18 mouse cellular contexts compared by ENCODE assay signal in the genomic region with DNA sequence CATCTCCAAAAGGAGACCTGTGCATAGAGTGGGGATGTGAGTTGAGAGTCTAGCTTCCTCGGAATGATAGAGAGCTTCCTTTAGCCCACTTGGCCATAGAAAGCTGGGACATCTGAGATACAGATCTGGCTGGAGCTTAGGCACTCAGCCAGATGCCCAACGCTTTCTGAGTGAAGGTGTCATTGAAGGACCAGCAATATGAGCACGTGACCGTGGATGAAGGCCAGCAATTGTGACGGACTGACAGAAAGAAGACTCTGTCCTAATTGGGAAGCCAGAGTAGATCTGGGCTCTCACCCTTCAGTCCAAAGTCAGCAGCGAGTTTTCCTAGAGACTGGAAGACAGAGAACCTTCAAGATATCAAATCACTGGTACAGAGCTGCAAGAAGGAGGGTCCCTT. TPM values are rescaled to one million over a fixed set of nuclear protein-coding genes. Genes with fewer than 3 reads are reported as not detected.
DNase-seq lines count a peak whose midpoint lies in the region; ATAC-seq and TF ChIP-seq lines count a peak whose summit lies in the region.
"Had no signal": no experiment of that assay in that cellular context is flagged by ENCODE, and none has a peak within 500 bp of the region (broad histone marks: within the 10 kb centered on the region; RNA-seq: fewer than 3 reads in every experiment).

No protein-coding gene starts in this region.

- H3K4me2 ChIP-seq in forebrain, embryonic 15.5 days (replicated peaks): no peak overlapping the region
- no peak overlapping the region for H3K4me2 ChIP-seq in hindbrain, postnatal 0 days (ENCODE audit: low read depth, low read length)
- no peak overlapping the region for H3K4me2 ChIP-seq in hindbrain, embryonic 12.5 days (replicated peaks)
- H3K4me2 ChIP-seq in midbrain, embryonic 13.5 days (replicated peaks): no peak overlapping the region
- no peak overlapping the region for H3K4me2 ChIP-seq in midbrain, embryonic 15.5 days
- H3K4me2 ChIP-seq: forebrain, embryonic 13.5 days; heart, embryonic 12.5 days had no signal

- H3K27ac ChIP-seq in forebrain, embryonic 10.5 days: 0 out of 2 replicates have a peak overlapping the region, but pooled peaks have one; percentile 57
- no peak overlapping the region for H3K27ac ChIP-seq in forebrain, embryonic 15.5 days (replicated peaks)
- H3K27ac ChIP-seq in hindbrain, postnatal 0 days: 0 out of 2 replicates have a peak overlapping the region, but pooled peaks have one; percentile 15
- H3K27ac ChIP-seq in hindbrain, embryonic 12.5 days: no peak overlapping the region
- 0 out of 2 replicates have a peak overlapping the region, but pooled peaks have one; percentile 9 for H3K27ac ChIP-seq in midbrain, embryonic 13.5 days
- no peak overlapping the region for H3K27ac ChIP-seq in midbrain, embryonic 15.5 days
- peak overlapping the region; percentile 27 for H3K27ac ChIP-seq in macrophage
- H3K27ac ChIP-seq: forebrain, embryonic 13.5 days had no signal

- ATAC-seq in forebrain, embryonic 15.5 days (replicated peaks): no peak
- no peak for ATAC-seq in hindbrain, postnatal 0 days
- ATAC-seq in hindbrain, embryonic 12.5 days (ENCODE audit: low FRiP score): no peak
- no peak for ATAC-seq in midbrain, embryonic 13.5 days
- no peak for ATAC-seq in midbrain, embryonic 15.5 days (replicated peaks)
- ATAC-seq: forebrain, embryonic 13.5 days had no signal

- no peak for TF ChIP-seq CTCF in hindbrain, postnatal 0 days (IDR thresholded peaks at IDR 0.05; ENCODE audit: low read depth)

- H3K4me1 ChIP-seq in forebrain, embryonic 10.5 days: peaks cover 32% of the 10 kb centered on the region
- no peaks in the 10 kb centered on the region; the same call in 1 of the 2 replicates for H3K4me1 ChIP-seq in forebrain, embryonic 15.5 days
- H3K4me1 ChIP-seq in hindbrain, postnatal 0 days (ENCODE audit: insufficient read depth, low read length): peaks cover 3% of the 10 kb centered on the region; the same call in 1 of the 2 replicates
- H3K4me1 ChIP-seq in hindbrain, embryonic 12.5 days: peaks cover 10% of the 10 kb centered on the region
- H3K4me1 ChIP-seq in midbrain, embryonic 13.5 days (replicated peaks): peaks cover 6% of the 10 kb centered on the region
- 0 out of 2 replicates have a peak, but pooled peaks cover 6% of the 10 kb centered on the region for H3K4me1 ChIP-seq in midbrain, embryonic 15.5 days

- no peaks in the 10 kb centered on the region for H3K9me3 ChIP-seq in forebrain, embryonic 10.5 days
- no peaks in the 10 kb centered on the region for H3K9me3 ChIP-seq in forebrain, embryonic 15.5 days
- H3K9me3 ChIP-seq in hindbrain, postnatal 0 days (ENCODE audit: low read length): no peaks in the 10 kb centered on the region
- no peaks in the 10 kb centered on the region for H3K9me3 ChIP-seq in hindbrain, embryonic 12.5 days (replicated peaks)
- no peaks in the 10 kb centered on the region for H3K9me3 ChIP-seq in midbrain, embryonic 13.5 days
- H3K9me3 ChIP-seq in midbrain, embryonic 15.5 days: no peaks in the 10 kb centered on the region
- H3K9me3 ChIP-seq: forebrain, embryonic 13.5 days; heart, embryonic 12.5 days; midbrain, embryonic 10.5 days had no signal

- H3K4me3 ChIP-seq in forebrain, embryonic 10.5 days: no peak overlapping the region
- no peak overlapping the region for H3K4me3 ChIP-seq in forebrain, embryonic 15.5 days
- no peak overlapping the region for H3K4me3 ChIP-seq in hindbrain, postnatal 0 days (ENCODE audit: low read length)
- no peak overlapping the region for H3K4me3 ChIP-seq in hindbrain, embryonic 12.5 days
- H3K4me3 ChIP-seq in midbrain, embryonic 13.5 days (replicated peaks): no peak overlapping the region
- no peak overlapping the region for H3K4me3 ChIP-seq in midbrain, embryonic 15.5 days
- no peak overlapping the region for H3K4me3 ChIP-seq in macrophage (ENCODE audit: inconsistent target)
- H3K4me3 ChIP-seq: forebrain, embryonic 13.5 days; heart, embryonic 12.5 days; midbrain, embryonic 10.5 days had no signal

- H3K79me2 ChIP-seq in macrophage (ENCODE audit: inconsistent target): no peaks in the 10 kb centered on the region

- WGBS in forebrain, embryonic 10.5 days: 91% methylated on average over 6 of the region's 6 CpGs
- WGBS in forebrain, embryonic 15.5 days: 84% methylated on average over 6 of the region's 6 CpGs
- WGBS in hindbrain, postnatal 0 days: 81% methylated on average over 6 of the region's 6 CpGs
- 84% methylated on average over 6 of the region's 6 CpGs for WGBS in hindbrain, embryonic 12.5 days
- 92% methylated on average over 6 of the region's 6 CpGs for WGBS in midbrain, embryonic 13.5 days
- WGBS in midbrain, embryonic 15.5 days: 94% methylated on average over 6 of the region's 6 CpGs
- 90% methylated on average over 6 of the region's 6 CpGs for WGBS in macrophage (ENCODE audit: missing documents)

- no peaks in the 10 kb centered on the region for H3K36me3 ChIP-seq in forebrain, embryonic 10.5 days (replicated peaks)
- no peaks in the 10 kb centered on the region for H3K36me3 ChIP-seq in forebrain, embryonic 15.5 days
- H3K36me3 ChIP-seq in hindbrain, postnatal 0 days (ENCODE audit: insufficient read depth, low read length): no peaks in the 10 kb centered on the region
- H3K36me3 ChIP-seq in hindbrain, embryonic 12.5 days: no peaks in the 10 kb centered on the region
- no peaks in the 10 kb centered on the region for H3K36me3 ChIP-seq in midbrain, embryonic 13.5 days
- no peaks in the 10 kb centered on the region for H3K36me3 ChIP-seq in midbrain, embryonic 15.5 days (replicated peaks)
- no peaks in the 10 kb centered on the region for H3K36me3 ChIP-seq in macrophage (ENCODE audit: inconsistent target)
- H3K36me3 ChIP-seq: heart, embryonic 12.5 days; midbrain, embryonic 10.5 days had no signal

- 0 out of 2 replicates have a peak, but pooled peaks cover 9% of the 10 kb centered on the region for H3K27me3 ChIP-seq in forebrain, embryonic 10.5 days (ENCODE audit: poor library complexity, severe bottlenecking)
- no peaks in the 10 kb centered on the region for H3K27me3 ChIP-seq in forebrain, embryonic 15.5 days
- H3K27me3 ChIP-seq in hindbrain, postnatal 0 days (ENCODE audit: insufficient read depth, low read length): no peaks in the 10 kb centered on the region
- H3K27me3 ChIP-seq in hindbrain, embryonic 12.5 days: no peaks in the 10 kb centered on the region
- H3K27me3 ChIP-seq in midbrain, embryonic 13.5 days: no peaks in the 10 kb centered on the region
- H3K27me3 ChIP-seq in midbrain, embryonic 15.5 days (replicated peaks): no peaks in the 10 kb centered on the region
- H3K27me3 ChIP-seq: forebrain, embryonic 13.5 days had no signal

- no peak overlapping the region for H3K9ac ChIP-seq in forebrain, embryonic 15.5 days (replicated peaks)
- no peak overlapping the region for H3K9ac ChIP-seq in hindbrain, postnatal 0 days (replicated peaks; ENCODE audit: low read length)
- no peak overlapping the region for H3K9ac ChIP-seq in hindbrain, embryonic 12.5 days
- no peak overlapping the region for H3K9ac ChIP-seq in midbrain, embryonic 13.5 days (replicated peaks)
- no peak overlapping the region for H3K9ac ChIP-seq in midbrain, embryonic 15.5 days
- H3K9ac ChIP-seq: forebrain, embryonic 13.5 days; heart, embryonic 12.5 days had no signal

- DNase-seq in forebrain, embryonic 10.5 days (ENCODE audit: extremely low spot score, low spot score): no peak
- DNase-seq in hindbrain, postnatal 0 days (ENCODE audit: low spot score): no peak
- DNase-seq in adipocyte (ENCODE audit: low spot score): no peak
- DNase-seq: B cell, adult 2 months; thymus, adult 2 months had no signal

RNA-seq across cellular contexts. Expression of gene Slco2b1, which starts 3.5 kb away (rescaled TPM):
- polyA plus RNA-seq in forebrain, embryonic 10.5 days (2016; fragmentation: Nextera tagmentation; extraction: Ambion mirVana): 1.6 and 2.0 TPM in 2 replicates
- polyA plus RNA-seq in forebrain, embryonic 15.5 days (2015; fragmentation: Nextera tagmentation; extraction: Ambion mirVana): 4.5 and 4.9 TPM in 2 replicates
- 14.3 and 16.5 TPM in 2 replicates for total RNA-seq in hindbrain, postnatal 0 days (2014; rRNA removed)
- 6.8 and 7.0 TPM in 2 replicates for polyA plus RNA-seq in hindbrain, postnatal 0 days (2015; fragmentation: Nextera tagmentation; extraction: Ambion mirVana)
- polyA plus RNA-seq in hindbrain, embryonic 12.5 days (2016; fragmentation: Nextera tagmentation; extraction: Ambion mirVana): 3.2 and 3.8 TPM in 2 replicates
- polyA plus RNA-seq in midbrain, embryonic 13.5 days (2015; fragmentation: Nextera tagmentation; extraction: Ambion mirVana): 4.1 and 5.0 TPM in 2 replicates
- 6.0 and 7.2 TPM in 2 replicates for polyA plus RNA-seq in midbrain, embryonic 15.5 days (2015; fragmentation: Nextera tagmentation; extraction: Ambion mirVana)
- total RNA-seq in macrophage (2018; cell fraction: chromatin; rRNA removed): 10 to 100 TPM in 3 of 26 experiments, 1 to 10 TPM in 6, under 1 TPM in 7, not detected in 10; 0.19 to 14.7 (median 2.9) TPM
- total RNA-seq in macrophage (2018; cell fraction: cytosol; rRNA removed): 10 to 100 TPM in 2 of 26 experiments, 1 to 10 TPM in 11, under 1 TPM in 12, not detected in 1; 0.04 to 12.3 (median 4.5) TPM
- total RNA-seq in macrophage (2018; cell fraction: nucleus; rRNA removed): 10 to 100 TPM in 4 of 26 experiments, 1 to 10 TPM in 9, under 1 TPM in 4, not detected in 9; 0.10 to 14.2 (median 6.4) TPM
- polyA plus RNA-seq in macrophage (2018): 9.7 to 16.8 TPM (median 10.0 TPM) in 3 replicates

RNA-seq across cellular contexts. Expression of gene Olfr520, which starts 22.4 kb away (rescaled TPM):
- polyA plus RNA-seq in forebrain, embryonic 10.5 days (2016; fragmentation: Nextera tagmentation; extraction: Ambion mirVana): not detected in 2 replicates
- polyA plus RNA-seq in forebrain, embryonic 15.5 days (2015; fragmentation: Nextera tagmentation; extraction: Ambion mirVana): not detected in 2 replicates
- total RNA-seq in hindbrain, postnatal 0 days (2014; rRNA removed): not detected in 2 replicates
- not detected in 2 replicates for polyA plus RNA-seq in hindbrain, postnatal 0 days (2015; fragmentation: Nextera tagmentation; extraction: Ambion mirVana)
- polyA plus RNA-seq in hindbrain, embryonic 12.5 days (2016; fragmentation: Nextera tagmentation; extraction: Ambion mirVana): not detected in 2 replicates
- not detected in 2 replicates for polyA plus RNA-seq in midbrain, embryonic 13.5 days (2015; fragmentation: Nextera tagmentation; extraction: Ambion mirVana)
- not detected in 2 replicates for polyA plus RNA-seq in midbrain, embryonic 15.5 days (2015; fragmentation: Nextera tagmentation; extraction: Ambion mirVana)
- total RNA-seq in macrophage (2018; cell fraction: chromatin; rRNA removed): not detected
- not detected for total RNA-seq in macrophage (2018; cell fraction: cytosol; rRNA removed)
- total RNA-seq in macrophage (2018; cell fraction: nucleus; rRNA removed): not detected
- not detected in 3 replicates for polyA plus RNA-seq in macrophage (2018)
- total RNA-seq: liver, adult 2 months had no signal
- polyA plus RNA-seq: cortical plate, adult 2 months; forebrain, embryonic 13.5 days; heart, embryonic 12.5 days; liver, adult 2 months; lung, postnatal 0 days; midbrain, embryonic 10.5 days; stomach, embryonic 14.5 days; thymus, adult 2 months had no signal

RNA-seq across cellular contexts. Expression of gene Olfr521, which starts 55.6 kb away (rescaled TPM):
- polyA plus RNA-seq in forebrain, embryonic 10.5 days (2016; fragmentation: Nextera tagmentation; extraction: Ambion mirVana): not detected in 2 replicates
- not detected in 2 replicates for polyA plus RNA-seq in forebrain, embryonic 15.5 days (2015; fragmentation: Nextera tagmentation; extraction: Ambion mirVana)
- total RNA-seq in hindbrain, postnatal 0 days (2014; rRNA removed): not detected in 2 replicates
- polyA plus RNA-seq in hindbrain, postnatal 0 days (2015; fragmentation: Nextera tagmentation; extraction: Ambion mirVana): not detected in 2 replicates
- not detected in 2 replicates for polyA plus RNA-seq in hindbrain, embryonic 12.5 days (2016; fragmentation: Nextera tagmentation; extraction: Ambion mirVana)
- not detected in 2 replicates for polyA plus RNA-seq in midbrain, embryonic 13.5 days (2015; fragmentation: Nextera tagmentation; extraction: Ambion mirVana)
- not detected in 2 replicates for polyA plus RNA-seq in midbrain, embryonic 15.5 days (2015; fragmentation: Nextera tagmentation; extraction: Ambion mirVana)
- not detected for total RNA-seq in macrophage (2018; cell fraction: chromatin; rRNA removed)
- total RNA-seq in macrophage (2018; cell fraction: cytosol; rRNA removed): not detected
- total RNA-seq in macrophage (2018; cell fraction: nucleus; rRNA removed): not detected
- not detected in 3 replicates for polyA plus RNA-seq in macrophage (2018)
- total RNA-seq: gastrocnemius, adult 8-10 months; liver, adult 2 months had no signal
- polyA plus RNA-seq: cortical plate, adult 2 months; forebrain, embryonic 13.5 days; heart, embryonic 12.5 days; liver, adult 2 months; lung, postnatal 0 days; midbrain, embryonic 10.5 days; stomach, embryonic 14.5 days; thymus, adult 2 months had no signal

Comparison
In these comparisons a context has a peak if more than half of its experiments do, and no peak if none do; other contexts are left out.
1. H3K27ac ChIP-seq: peak in forebrain, embryonic 10.5 days (single experiment), hindbrain, postnatal 0 days (single experiment), midbrain, embryonic 13.5 days (single experiment) and macrophage (single experiment); none in forebrain, embryonic 15.5 days (single experiment), hindbrain, embryonic 12.5 days (single experiment) and midbrain, embryonic 15.5 days (single experiment).